Mouse (Mus musculus): ENCODE measurements around the gene Kcnmb4.

DNA sequence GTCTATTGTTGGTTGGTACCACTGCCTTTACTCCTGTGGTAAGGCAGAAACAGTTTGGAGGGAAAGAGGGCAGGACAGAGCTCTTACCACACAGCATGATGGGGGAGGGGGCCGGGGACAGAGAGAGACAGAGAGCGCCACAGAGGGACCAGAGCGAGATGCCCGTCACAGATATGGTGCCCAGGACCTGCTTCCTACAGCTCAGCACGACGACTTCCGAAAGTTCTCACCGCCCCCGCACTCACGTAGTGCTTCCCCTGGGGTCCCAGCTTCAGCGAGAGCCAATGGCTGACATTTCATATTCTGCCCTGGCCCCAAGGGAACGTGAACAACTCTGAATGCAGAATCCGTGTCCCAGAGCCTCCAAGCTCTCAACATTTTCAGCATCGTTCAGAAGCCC lies 76.1 kb downstream of the Kcnmb4 start:
- TF ChIP-seq CTCF (IDR thresholded peaks at IDR 0.05; ENCODE audit: extremely low read depth, insufficient read depth, insufficient read length, insufficient replicate concordance), result no peak
- TF ChIP-seq POLR2A (IDR thresholded peaks at IDR 0.05; ENCODE audit: low read depth, low read length), result no peak
